Mouse (Mus musculus) ovary, postnatal 14 days (tissue): ENCODE measurements around the gene Acad11.

Experiments
- DNase-seq: peaks from one replicate; pipeline ENCODE4 v3.0.0; 2022; ENCODE audit warnings: low spot score

Acad11 gene

DNA sequence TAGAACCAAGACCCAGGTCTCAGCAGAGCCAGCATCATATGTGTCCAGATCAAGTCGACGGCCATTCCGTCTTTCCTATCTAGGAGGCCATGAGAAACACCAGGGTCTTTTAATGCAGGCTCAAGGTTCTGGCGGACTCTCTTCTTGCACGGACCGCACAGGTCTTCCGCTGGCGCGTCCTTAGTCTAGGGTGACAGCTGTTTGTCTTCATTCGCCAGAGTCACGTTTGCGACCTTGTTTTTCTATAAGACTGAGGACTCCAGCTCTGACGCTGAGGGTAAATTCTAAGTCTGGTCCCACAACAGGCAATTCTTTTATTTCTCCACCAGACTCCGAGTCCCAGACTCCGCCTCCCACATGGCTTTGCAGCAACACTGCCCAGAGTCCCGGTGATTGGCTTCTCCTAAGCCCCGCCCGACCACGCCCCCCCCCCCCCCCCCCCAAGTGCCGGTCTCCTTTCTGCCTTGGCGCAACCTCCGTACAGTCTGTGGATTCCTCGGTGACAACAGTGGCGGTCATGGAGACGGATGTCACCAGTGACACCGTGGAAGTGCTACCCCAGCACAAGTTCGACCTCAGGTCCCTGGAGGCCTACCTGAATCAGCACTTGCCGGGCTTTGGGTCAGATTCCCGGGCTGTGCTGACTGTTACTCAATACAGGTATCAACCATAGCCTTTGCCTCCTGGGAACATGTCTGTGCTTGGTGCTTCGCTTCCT lies at the start of gene Acad11:
Acad11 (plus strand) TSS at position 134 of the 718 bp plus-strand sequence.
- DNase-seq: peak; percentile 74

DNA sequence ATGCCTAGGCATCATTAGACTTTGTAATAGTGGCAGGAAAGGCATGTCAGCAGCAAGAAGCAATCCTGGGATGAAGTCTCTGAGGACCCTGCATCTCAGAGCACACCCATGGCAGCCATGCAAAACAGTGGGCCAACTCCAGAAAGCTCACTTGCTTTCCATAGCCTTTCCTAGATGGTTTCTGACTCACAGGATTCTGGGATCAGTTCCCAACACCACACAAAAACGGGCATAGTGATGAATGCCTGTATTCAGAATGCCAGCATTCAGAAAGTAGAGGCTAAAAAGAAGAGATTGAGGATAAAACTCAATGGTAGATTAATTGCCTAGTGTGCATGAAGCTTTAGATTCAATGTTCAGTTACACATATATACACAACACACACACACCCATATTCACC lies 48.7 kb upstream of the Acad11 start:
- DNase-seq: no peak

DNA sequence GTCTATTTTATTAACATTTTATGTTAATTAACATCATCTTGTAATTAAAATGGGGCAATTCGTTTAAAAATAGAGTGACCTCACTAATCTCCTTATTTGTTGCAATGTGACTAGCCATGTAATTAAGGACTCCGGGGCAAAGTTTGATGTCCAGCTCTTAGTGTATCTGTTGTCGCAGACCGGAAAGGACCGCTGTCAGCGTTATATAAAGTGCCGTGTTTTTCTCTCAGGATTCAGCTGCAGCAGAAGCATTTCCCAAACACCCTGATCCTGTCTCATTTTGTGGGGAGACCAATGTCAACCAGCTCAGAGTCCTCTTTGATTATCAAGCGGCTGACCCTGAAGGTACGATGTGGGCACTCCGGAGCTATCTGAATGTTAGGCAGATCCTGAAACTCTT lies 42.2 kb upstream of the Acad11 start:
- no peak for DNase-seq

DNA sequence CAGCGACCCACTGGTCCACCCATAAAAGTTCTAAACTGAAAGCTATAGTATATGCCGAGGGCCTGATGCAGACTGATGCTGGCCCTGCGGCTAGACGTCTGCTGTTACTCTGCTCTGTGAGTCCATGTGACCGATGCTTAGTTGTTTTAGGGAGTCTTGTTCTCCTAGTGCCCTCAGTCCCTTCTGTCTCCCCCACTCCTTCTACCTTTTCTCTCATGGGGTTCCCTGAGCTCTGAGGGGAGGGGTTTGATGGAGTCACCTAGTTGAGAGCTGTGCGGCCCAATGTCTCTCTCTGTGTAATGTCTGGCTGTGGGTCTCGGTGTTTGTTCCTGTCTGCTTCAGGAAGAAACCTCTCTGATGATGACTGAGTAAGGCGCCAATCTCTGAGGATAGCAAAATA lies 36.0 kb upstream of the Acad11 start:
- no peak for DNase-seq

DNA sequence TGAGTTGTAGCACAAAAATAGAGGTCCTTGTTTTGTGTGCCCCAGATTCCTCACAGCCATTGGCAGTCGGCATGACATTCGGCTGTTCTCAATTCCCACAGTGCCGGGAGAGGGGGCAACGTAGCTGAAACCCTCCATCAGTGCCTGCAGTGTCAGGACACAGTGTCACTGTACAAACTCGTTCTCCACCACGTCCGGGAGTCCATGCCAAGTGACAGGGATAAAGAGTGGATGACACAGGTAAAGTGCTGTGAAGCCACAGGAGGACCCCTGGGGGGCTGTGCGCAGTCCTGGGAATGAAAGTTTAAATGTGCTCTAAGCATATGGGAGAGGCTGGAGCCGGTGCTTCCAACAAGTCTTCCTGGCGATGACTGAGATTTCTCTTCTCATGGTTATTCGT lies 33.3 kb upstream of the Acad11 start:
- no peak for DNase-seq

DNA sequence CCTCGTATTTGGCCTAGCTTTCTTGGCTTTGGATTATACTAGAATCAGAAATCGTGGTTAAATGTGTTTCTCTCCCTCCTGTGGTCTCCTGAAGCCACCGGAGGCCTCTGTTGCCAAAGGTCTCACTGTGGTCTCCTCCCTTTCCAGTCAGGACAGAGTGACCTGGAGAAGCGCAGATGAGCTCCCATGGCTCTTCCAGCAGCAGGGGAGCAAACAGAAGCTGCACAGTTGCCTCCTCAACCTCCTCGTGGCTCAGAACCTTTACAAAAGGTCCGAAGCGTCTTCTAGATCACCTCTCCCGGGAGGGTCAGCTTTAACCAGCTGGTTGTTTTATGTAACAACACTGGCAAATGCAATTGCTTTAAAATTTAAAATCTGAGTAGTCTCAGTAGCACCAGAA lies 28.9 kb upstream of the Acad11 start:
- no peak for DNase-seq

DNA sequence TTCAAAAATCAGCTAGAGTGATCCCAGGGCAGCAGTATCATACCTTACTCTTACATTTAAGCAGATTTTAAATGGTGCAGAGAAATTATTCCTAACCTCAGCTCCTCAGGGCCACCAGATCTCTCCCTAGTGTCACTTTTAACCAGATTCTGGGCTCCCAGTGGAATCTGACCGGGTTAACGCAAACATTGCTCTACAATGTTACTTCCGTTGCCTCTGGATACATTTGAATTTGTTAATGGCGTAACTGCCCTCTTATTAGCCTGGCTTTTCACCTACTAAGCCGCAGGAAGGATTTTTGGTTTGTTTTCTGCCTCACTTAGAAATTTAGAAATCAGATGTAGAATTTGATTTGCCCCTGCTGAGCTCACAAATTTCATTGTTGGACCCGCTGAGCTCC lies 28.5 kb upstream of the Acad11 start:
- no peak for DNase-seq

DNA sequence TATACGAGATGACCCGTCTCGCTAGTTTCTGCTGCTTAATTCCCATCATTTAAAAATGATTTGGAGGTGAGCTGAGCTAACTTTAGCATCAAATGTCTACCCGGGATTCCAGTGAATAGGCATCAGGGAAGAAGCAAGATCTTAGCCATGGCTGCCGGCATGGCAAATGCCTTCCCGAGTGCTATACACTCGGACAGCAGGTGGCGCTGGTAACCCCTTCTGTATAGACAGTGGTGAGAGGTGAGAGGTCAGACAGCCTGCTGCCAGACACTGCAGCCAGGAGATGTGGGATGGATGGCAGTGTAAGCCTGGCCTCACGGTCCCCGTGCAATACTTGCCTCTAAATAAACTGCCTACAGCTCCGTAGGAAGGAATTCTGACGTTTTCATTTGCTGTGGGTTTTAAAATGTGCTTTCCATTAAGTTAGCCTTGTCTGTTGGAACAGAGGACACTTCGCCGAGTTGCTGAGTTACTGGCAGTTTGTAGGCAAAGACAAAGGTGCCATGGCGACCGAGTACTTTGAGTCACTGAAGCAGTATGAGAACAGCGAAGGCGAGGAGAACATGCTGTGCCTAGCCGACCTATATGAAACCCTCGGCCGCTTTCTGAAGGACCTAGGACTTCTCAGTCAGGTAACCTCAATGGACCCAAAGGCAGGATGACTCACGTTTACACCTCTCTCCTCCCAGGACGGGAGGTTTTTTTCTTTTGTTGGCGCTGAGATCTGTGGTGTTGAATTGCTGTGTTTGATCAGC lies 27.7 kb upstream of the Acad11 start:
- DNase-seq: peak; percentile 71

DNA sequence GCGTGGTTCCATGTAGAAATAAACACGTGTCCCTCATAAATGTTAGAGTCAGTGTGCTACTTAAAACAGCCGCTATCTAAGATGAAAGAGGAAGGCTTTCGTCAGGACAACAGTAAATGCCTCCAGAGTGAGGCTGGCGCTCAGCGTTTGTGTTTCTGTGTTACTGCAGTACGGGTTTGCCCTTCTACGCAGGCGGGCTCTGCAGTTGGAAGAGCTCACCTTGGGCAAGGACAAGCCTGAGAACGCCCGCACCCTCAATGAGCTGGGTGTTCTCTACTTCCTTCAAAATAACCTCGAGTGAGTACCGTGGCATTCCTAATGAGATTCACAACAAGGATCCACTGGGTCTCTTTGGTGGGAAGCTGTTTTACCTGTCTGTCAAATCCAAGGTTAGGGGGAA lies 24.9 kb upstream of the Acad11 start:
- DNase-seq: no peak

DNA sequence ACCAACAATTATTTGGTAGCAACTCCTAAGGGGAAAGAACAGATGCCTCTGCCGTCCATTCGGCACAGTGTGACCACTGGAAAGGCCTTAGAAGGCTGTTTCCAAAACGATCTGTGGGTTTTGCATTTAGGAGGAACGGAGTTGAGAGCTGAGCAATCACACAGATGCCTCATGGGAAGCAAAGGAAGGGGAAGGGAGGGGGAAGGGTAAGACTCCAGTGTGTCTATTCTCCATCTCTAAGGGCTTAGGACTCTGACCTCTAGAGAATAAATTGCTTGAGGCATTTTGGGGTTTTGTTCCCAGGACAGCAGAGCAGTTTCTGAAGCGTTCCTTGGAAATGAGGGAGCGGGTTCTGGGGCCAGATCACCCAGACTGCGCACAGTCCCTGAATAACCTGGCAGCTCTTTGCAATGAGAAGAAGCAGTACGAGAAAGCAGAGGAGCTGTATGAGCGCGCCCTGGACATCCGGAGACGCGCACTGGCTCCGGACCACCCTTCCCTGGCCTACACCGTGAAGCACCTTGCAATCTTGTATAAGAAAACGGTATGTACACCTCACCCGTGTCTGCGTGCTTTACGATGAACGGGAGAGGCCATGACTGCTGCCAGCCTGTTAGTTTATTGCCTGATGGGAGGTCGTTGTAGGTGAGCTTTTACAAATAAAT lies 24.0 kb upstream of the Acad11 start:
- DNase-seq: no peak

DNA sequence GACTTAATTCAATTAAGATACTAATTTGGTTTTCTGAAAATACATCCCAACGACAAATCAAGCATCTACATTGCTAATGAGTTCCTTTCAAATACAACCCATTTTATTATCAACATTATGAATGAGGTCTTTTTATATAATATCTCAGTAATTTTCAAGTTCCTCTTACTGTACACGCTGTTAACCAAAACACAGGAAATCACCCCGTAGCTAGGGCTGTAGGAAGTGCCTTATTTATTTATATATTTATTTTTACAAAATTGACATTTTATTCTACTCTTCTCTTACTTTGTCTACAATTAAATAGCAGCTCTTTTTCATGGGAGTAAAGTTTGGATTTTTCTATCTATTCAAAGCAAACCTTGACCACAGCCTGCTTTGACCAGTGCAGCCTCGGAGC lies 23.4 kb upstream of the Acad11 start:
- no peak for DNase-seq

DNA sequence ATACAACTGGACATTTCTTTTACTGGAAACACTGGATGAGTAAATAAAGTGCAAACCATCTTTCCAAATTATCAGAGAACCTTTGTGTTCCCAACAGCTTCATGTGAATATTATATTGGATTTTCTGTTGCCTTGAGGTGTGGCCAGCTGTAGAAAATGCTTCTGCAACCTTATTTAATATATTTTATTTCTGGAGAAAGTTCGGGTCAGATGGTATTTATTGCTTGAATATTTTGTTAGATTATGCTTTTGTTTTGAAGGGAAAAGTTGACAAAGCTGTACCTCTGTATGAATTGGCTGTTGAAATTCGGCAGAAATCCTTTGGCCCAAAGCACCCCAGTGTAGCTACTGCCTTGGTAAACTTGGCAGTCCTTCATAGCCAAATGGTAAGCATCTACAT lies 22.8 kb upstream of the Acad11 start, which contains the start of gene Gm28305:
Gm28305 (plus strand) TSS at position 301 of the 400 bp plus-strand sequence.
- no peak for DNase-seq

DNA sequence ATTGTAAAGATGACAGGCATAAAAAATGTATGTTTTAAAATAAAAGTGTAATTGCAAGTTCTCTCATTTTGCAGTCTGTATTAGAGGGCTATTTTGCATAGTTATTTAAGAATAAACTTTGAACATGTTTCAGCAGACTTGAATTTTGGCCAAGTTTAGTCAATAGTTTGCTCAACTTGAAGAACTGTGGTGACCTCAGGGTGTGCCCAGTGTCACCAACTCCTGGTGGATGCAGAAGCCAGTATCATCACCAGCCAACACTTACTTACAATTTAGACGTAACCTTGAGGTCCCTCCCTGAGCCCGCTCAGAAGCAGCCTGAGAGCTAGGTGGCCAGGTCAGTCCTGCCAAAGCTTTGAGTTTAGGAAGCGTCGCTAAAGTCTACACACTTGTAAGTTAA lies 19.5 kb upstream of the Acad11 start:
- no peak for DNase-seq

DNA sequence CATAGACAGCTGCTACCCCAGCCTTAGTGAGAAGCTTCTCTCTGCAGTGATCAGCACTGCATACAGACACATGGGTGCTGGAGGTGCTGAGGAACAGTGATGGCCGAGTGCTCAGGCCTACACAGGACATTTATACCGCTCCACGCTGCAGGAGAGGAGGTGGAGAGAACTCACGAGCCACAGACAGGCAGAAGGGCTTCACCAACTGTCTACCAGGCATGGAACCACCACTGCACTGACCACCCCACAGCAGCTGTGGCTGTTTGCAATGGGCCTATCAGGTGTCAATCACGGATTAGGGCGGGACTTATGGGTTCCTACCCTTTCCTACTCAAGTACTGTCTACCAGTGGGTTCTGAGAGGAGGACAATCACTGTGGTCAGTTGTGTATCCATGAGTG lies 12.1 kb upstream of the Acad11 start:
- no peak for DNase-seq

DNA sequence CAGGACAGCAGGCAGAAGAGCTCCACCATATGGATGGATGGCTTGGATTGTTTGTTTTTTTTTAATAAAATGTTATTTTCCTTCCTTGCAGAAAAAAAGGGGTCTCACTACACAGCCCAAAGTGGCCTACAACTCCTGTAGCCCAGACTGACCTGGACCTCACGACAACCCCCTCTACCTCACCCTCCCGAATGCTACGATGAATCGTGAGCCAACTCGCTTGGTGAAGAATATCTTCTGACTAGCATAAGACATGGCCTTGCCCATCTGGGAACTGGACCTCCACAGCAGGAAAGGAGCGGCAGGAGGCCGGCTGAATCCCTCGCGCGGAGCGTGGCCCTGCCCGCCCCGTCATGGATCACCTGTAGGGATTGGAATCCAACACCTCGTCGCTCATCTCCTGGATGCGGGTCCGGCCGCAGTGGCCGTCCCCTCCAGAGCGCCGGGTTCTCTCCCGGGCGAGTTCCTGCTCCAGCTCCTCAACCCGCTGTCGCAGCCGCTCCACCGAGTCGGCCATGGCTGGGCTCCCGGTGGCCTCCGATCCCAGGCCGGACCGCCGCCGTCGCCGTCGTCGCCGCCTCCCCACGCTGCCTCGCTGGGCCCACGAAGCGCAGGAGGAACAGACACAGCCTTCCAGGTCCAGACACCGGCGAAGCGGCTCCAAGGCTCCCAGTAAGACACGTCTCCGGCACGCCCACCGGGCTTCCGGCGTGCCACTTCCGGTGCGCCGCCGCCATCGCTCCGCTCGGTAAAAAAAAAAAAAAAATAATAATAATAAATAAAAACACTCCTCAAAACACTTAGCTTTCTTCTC lies 540 bp upstream of the Acad11 start, which contains the start of gene Uba5:
Uba5 (minus strand) TSS at position 705 of the 814 bp plus-strand sequence.
- peak; percentile 6 for DNase-seq

DNA sequence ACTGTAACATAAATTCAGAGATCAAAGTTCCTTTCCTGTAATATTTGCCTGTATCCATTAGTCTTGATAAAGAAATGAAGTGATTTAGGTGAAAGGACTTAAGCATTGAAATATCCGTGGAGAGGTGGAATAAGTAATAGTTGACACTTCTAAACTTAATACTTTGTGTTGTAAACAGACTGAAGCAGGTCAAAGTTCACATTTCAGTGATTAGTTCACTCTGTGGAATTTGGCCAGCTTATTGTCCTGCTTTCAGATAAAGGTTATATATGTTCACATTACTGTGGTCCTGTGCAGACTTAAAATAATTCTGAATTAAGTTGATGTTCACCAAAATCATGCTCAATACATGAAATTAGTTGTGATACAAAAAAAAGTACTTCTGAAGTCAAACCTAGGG lies 1.4 kb downstream of the Acad11 start:
- no peak for DNase-seq

DNA sequence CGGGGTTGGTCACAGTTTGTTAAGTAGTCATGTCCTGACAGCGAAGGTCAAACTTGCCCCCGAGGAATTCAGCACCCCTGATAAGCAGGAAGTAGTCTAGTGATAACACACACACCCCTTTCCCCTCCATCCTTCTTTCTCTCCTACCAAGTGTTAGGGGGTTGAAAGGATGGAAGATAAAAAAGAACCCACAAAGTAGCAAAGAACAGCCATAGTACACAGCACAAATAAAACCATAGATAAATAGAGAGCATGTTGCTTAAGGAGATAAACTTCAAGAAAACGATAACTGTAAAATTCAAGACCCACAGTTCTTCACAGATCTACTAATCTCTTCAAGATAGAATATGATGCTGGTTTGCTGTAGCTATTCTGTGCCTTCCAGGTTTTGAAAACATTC lies 7.1 kb downstream of the Acad11 start:
- DNase-seq: no peak

DNA sequence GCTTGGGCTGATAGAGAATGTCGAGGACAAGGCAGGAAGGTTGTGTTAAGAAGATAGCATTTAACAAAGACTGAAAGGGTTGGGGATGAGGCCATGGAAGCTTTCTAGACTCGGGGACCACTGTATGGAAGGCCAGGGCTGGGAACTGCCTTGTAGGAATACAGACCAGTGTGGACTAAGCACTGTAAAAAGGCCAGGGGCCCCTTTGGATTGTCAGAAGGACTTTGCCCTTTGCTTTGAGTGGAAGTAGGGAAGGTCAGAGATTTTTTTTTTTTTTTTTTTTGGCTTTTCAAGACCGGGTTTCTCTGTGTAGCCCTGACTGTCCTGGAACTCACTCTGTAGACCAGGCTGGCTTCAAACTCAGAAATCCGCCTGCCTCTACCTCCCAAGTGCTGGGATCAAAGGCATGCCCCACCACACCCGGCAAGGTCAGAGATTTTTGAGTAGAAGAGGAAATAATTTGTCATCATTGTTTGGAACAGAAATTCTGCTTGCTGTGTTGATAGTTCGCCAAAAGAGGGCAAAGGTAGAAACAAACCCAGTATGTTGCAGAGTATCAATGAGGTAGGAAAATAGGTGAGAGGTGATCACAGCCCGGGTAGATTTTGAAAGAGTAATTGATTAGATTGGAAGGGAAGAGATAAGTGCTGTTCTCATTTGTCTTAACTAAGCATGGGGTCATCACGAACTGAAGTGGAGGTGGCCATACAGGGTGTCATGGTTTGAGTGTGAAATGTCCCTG lies 7.9 kb downstream of the Acad11 start:
- DNase-seq: no peak

DNA sequence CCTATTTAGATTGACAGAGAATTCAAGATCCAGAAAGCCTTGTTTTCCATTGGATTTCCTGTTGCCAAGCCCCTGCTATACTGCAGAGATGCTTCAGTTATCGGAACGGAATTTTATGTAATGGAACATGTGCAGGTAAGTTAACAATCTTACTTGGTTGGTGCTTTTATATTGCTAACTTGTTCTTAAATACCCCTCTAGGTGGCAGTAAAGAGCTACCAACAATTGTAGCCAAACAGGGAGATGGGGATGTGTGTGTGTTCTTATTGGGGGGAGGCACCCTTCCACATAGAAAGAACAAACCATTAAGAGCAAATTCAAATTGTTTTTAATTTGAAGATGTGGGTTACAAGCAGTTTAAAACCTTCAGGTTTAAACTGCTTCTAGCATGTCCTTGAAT lies 12.6 kb downstream of the Acad11 start:
- DNase-seq: no peak

DNA sequence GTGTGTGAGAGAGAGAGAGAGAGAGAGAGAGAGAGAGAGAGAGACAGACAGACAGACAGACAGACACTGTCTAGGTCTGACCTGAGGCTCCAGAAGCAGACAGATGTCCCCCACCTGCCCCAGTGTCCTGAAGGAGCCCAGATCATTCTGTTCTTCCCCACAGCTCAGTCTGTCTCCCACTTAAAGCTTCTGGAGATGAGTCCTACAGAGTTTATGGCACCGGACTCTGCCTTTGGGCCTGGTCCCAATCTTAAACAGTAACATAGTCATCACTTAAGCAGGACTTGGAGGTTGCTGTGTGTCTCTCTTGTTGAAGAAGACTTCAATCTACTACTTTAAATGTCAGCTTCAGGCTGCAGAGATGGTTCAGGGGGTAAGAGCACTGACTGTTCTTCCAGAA lies 15.6 kb downstream of the Acad11 start:
- no peak for DNase-seq

DNA sequence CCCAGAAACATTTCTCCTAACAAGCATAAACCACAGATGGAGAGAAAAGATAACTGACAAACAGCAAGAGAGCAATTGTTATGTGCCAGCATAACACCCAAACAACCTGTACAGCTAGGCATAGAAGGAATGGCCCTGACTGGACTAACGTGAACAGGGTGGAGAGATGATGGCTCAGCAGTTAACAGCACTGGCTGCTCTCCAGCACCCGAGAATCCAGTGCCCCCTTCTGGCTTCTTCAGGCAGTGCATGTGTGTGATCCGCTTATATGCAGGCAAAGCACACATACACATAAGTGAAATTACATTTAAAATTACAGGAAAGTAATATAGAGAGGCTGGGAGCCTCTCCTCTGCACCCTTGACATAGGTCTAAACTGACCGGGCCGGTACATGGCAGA lies 16.2 kb downstream of the Acad11 start:
- DNase-seq: peak; percentile 37
